Mouse (Mus musculus) right cerebral cortex, postnatal 4 days (tissue): ENCODE results near the gene Kalrn.
A peak's percentile ranks its signal among the peaks of the same experiment; 100 is the strongest.

Experiments used
- DNase-seq: peaks from one replicate; pipeline ENCODE4 v3.0.0-alpha.2; 2022

Gene Kalrn

GRCm38 (mm10) chr16:34009567-34009966, 563.8 kb downstream of the Kalrn start:
- DNase-seq: no peak

GRCm38 (mm10) chr16:34005986-34006385, 567.3 kb downstream of the Kalrn start:
- no peak for DNase-seq

- DNase-seq: peak; percentile 91
Measured at GRCm38 (mm10) chr16:34004128-34004578, 569.2 kb downstream of the Kalrn start.

GRCm38 (mm10) chr16:34003566-34004127, 569.7 kb downstream of the Kalrn start:
- no peak for DNase-seq

GRCm38 (mm10) chr16:34000715-34001114, 572.6 kb downstream of the Kalrn start:
- no peak for DNase-seq

GRCm38 (mm10) chr16:33999388-33999787, 573.9 kb downstream of the Kalrn start:
- DNase-seq: peak; percentile 43

GRCm38 (mm10) chr16:33998011-33998410, 575.3 kb downstream of the Kalrn start:
- no peak for DNase-seq

- peak; percentile 49 for DNase-seq
Measured at GRCm38 (mm10) chr16:33996030-33996429, 577.3 kb downstream of the Kalrn start.

- no peak for DNase-seq
Measured at GRCm38 (mm10) chr16:33995496-33995895, 577.8 kb downstream of the Kalrn start.

GRCm38 (mm10) chr16:33994321-33994720, 579.0 kb downstream of the Kalrn start:
- DNase-seq: no peak

- DNase-seq: no peak
Measured at GRCm38 (mm10) chr16:33990712-33991111, 582.6 kb downstream of the Kalrn start.

- no peak for DNase-seq
Measured at GRCm38 (mm10) chr16:33989106-33989505, 584.2 kb downstream of the Kalrn start.

GRCm38 (mm10) chr16:33988358-33989012, 584.8 kb downstream of the Kalrn start:
- DNase-seq: no peak

- no peak for DNase-seq
Measured at GRCm38 (mm10) chr16:33986993-33987392, 586.3 kb downstream of the Kalrn start.

GRCm38 (mm10) chr16:33985372-33985771, 588.0 kb downstream of the Kalrn start:
- DNase-seq: no peak

- no peak for DNase-seq
Measured at GRCm38 (mm10) chr16:33983712-33984111, 589.6 kb downstream of the Kalrn start.

- DNase-seq: no peak
Measured at GRCm38 (mm10) chr16:33979855-33980254, 593.5 kb downstream of the Kalrn start.

- DNase-seq: no peak
Measured at GRCm38 (mm10) chr16:33967283-33967640, 606.1 kb downstream of the Kalrn start.

GRCm38 (mm10) chr16:33966538-33967282, 606.6 kb downstream of the Kalrn start, which contains the start of gene Umps:
Gene Umps, minus strand, starts transcription at chr16:33967038.
- peak; percentile 85 for DNase-seq

GRCm38 (mm10) chr16:33965878-33966537, 607.3 kb downstream of the Kalrn start:
- no peak for DNase-seq

- no peak for DNase-seq
Measured at GRCm38 (mm10) chr16:33963509-33963908, 609.8 kb downstream of the Kalrn start.

GRCm38 (mm10) chr16:33954793-33955192, 618.5 kb downstream of the Kalrn start:
- no peak for DNase-seq

GRCm38 (mm10) chr16:33953008-33953407, 620.3 kb downstream of the Kalrn start:
- no peak for DNase-seq
